Mouse (Mus musculus) embryonic fibroblast, embryonic 13.5 days (primary cell): ENCODE results near the gene B430306N03Rik.
"Not testable (repeated sequence)": the region's sequence is repeated elsewhere in the genome, so short reads cannot be mapped to it uniquely, and the experiment has no call there.

ENCODE experiments used
- CTCF ChIP-seq: IDR thresholded peaks from 2 replicates; pipeline ENCODE4 v1.5.1; 2011; ENCODE audit warnings: mild to moderate bottlenecking, control low read depth, low read length, moderate library complexity, borderline replicate concordance; ENCODE audit not compliant: insufficient read depth
- POLR2A ChIP-seq: IDR thresholded peaks from 2 replicates; pipeline ENCODE4 v1.6.1; 2011; ENCODE audit warnings: low read depth, mild to moderate bottlenecking, control low read depth, low read length, moderate library complexity

- TF ChIP-seq POLR2A, CTCF: not testable (repeated sequence)
Measured at GRCm38 (mm10) chr17:48352976-48353375, 37.0 kb downstream of the B430306N03Rik start.
